Mouse (Mus musculus) cerebellum, adult 9-10 months (tissue): ENCODE data around the gene Dusp28.
A peak's percentile ranks its signal among the peaks of the same experiment; 100 is the strongest.

Experiments
- DNase-seq: peaks from one replicate; pipeline ENCODE4 v3.0.0; 2022

Gene Dusp28

DNA sequence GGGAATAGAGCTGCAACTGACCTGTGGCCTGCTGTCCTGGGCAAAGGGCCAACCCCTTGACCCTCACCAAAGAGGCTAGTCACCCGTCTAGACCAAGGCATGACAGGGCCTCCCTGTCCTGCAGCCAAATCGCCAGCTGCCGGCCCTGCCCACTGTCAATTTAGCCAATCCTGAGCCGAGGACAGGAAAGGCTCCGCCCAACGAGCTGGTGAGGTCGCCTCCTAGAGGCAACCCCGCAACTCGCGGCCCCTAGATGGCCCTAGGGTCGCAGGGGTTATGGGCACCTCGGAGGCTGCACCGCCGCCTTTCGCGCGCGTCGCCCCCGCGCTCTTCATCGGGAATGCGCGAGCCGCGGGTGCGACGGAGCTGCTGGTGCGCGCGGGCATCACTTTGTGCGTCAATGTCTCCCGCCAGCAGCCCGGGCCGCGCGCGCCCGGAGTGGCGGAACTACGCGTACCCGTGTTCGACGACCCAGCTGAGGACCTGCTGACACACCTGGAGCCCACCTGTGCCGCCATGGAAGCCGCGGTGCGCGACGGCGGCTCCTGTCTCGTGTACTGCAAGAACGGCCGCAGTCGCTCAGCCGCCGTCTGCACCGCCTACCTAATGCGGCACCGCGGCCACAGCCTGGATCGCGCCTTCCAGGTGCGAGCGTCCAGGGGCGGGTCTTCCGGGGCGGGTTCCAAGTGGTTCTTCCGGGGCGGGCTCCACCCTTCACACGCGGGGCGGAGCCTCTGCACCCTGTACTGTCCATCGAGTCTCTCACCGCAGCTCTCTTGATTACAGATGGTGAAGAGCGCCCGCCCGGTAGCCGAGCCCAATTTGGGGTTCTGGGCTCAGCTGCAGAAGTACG is at the start of gene Dusp28:
Dusp28 (plus strand) TSS at position 203 of the 853 bp plus-strand sequence.
- DNase-seq = peak; percentile 92

DNA sequence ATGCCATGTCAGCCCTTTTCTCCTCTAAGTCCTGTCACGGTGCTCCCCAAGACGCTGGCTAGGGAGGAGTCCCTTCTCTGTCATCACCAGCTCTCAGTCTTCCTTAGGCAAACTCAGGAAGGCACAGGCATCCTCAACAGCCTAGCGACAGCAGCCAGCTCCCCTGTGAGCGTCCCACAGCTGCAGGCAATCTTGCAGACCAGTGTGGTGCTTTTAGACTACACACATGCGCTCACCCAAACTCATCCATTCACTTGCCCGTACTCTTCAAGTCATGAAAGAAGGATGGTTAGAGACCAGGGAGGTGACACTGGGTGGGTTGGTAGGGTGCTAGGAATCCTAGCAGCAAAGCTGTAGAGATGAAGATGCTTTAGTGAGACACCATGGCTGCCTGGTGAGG is 45.3 kb upstream of the Dusp28 start:
- no peak for DNase-seq

DNA sequence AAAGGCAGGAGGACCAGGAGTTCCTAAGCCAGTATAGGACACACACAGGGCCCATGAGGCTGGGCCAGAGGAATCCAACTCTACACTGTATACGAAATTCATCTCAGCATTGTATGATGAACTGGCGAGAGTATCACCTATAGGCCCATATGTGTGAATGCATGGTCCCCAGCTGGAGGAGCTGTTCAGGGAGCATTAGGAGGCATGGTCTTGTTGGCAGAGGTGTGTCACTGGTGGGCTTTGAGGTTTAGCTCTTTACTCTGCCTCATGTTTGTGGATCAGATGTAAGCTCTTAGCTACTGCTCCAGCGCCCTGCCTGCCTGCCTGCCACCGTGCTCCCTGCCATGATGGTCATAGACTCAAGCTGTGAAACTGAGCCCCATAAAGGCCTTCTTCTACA is 43.5 kb upstream of the Dusp28 start:
- DNase-seq = no peak

DNA sequence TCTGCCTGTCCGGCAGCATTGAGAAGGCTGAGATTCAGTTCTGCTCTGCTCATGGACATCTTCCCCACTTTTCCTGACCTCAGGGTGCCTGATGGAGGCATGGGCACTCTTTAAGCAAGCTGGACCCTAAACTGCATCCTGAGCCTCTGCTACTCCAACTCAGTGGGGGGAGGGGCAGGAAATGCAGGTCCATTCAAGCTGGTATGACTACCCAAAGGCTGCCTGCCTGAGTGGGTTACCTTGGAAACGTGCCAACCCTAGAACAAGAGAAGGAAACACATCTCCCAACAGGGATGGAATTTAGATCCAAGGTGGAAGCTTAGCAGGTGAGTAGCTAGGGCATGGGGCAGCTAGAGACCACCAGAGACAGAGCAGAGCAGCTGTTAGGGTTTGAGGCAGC is 40.6 kb upstream of the Dusp28 start:
- DNase-seq = no peak

DNA sequence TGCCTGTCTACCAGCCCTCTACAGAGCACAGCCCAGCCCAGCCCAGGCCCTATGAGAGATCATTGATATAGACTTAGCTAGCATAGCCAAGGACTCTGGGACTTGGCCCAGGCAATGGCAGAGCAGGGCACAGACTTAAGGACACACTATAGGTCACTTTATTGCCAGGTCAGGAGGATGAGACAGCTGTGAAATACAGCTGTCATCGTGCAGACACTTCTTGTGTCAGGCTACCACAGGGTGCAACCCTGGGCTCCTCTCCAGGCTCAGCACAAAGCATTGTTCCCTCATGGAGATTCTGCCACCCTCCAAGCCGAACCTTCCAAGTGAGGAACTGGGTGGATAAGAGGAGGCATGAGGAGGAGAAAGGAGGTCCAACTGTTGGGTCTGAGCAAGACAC is 36.8 kb upstream of the Dusp28 start:
- no peak for DNase-seq

DNA sequence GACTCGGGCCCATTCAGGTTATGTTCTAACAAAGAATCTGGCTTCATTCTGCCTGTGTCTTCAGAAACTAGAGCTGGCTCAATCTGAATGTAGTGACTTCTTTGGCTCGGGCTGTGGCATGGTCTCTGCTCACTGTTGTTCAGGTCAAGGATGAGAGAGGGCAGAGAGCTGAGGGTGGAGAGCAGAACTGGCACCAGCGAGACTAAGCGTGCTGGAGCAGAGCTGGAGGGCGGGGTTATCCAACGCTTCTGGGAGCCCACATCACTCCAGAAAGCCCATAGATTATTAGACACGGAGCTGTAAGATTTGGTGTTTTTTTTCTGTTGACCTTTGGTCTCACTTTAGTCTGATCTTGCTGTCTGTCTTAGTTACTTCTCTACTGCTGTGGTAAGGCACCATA is 34.1 kb upstream of the Dusp28 start:
- no peak for DNase-seq

DNA sequence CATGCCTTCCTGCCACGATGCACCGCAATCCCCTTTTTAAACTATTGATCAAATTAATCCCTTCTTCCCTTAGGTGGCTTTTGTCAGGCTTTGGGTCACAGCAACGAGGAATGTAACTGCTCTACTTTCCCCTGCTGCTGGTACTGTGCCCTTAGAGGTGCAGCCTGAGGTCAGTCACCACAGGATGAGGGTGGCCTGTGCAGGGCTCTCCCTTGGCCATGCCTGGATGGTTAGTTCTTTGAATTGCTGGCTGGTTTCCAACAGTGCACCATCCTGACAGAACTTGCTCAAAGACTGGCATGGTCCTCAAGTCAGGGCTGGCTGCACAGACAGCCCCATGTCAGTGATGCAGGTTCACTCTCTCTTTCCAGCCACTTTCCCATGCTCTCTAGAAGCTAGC is 32.8 kb upstream of the Dusp28 start:
- DNase-seq = no peak

DNA sequence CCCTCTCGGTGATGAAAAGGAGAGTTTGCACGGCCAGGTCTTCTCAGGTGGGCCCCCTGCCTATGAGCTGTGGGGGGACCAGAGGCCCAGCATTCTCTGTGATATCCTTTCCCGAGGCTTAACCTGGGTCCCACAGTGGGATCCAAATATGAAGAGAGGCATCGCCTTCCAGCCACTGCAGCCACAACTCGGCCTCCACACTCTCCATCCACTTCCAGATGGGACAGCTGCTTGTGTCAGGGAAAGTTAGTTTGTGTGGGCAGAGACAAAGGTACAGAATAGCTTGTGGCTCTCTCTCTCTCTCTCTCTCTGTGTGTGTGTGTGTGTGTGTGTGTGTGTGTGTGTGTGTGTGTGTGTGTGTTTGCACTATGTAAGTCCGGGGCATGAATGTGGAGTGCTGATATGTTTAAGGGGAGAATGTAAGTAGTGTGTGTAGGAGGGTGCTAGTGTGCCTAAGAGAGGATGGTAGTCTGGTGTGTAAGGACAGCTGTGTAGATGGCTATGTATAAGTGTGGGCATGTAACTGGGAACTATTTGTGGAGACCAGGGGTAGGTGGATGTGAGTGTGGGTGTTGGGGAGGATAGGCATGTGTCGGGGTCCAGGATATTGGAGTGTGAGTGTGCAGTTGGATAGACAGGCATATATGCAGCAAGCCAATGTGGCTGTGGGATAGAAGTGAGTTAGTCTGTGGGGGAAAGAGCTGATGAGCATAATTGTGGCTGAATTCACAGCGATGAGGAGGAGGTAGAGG is 31.2 kb upstream of the Dusp28 start:
- DNase-seq = no peak

DNA sequence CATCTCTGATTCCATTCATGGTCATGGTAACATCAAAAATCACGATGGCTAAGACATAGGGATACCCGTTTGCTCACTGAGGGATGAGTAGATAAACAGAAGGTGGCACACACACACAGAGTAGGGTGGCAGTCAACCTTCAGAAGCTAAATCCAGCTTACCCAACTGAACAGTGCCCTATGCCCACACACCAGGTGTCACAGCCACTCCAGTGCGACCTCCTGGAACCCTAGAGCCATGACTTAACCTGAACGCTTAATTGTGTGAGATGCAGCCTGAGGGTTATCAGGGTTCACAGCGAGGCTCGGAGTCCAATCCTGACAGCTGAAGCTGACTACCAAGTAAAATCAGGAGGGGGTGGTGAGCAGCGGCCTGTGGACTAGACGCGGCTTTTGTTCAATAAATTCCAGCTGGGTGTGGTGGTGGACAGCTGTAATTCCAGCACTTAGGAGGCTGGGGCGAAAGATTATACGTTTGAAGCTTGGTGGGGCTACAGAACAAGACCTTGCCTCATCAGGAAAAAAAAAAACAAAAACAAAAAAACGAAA is 29.3 kb upstream of the Dusp28 start:
- no peak for DNase-seq

DNA sequence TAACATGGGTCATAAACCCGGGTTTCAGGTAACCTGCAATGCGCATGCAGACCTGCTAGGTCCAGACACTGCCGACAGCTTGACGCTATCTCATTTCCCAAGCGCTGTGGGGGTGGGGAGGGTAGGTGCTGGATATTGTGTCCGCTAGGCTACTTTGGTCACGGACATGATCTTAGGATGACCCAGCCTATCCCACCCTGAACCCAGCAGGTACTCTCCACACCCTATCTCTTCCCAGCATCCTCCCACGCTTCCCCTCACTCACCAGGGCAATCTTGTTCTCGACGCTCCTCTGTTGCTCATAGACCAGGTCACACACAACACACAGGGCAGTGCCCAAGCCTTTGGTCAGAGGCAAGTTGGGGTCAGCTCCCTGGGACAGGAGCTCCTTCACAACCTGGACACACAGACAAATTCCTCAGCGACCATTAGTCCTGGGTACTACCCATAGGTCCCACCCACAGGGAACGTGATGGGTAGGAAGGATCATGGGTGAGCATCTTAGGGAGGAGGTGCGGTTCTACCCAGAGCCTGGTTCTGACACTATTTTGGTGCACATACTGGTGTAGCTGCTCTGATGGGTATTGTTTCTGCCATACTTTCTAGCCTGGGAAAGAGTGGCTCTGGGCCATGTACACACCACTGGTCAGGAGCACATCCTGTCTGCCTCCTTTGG is 28.6 kb upstream of the Dusp28 start:
- DNase-seq = peak; percentile 63

DNA sequence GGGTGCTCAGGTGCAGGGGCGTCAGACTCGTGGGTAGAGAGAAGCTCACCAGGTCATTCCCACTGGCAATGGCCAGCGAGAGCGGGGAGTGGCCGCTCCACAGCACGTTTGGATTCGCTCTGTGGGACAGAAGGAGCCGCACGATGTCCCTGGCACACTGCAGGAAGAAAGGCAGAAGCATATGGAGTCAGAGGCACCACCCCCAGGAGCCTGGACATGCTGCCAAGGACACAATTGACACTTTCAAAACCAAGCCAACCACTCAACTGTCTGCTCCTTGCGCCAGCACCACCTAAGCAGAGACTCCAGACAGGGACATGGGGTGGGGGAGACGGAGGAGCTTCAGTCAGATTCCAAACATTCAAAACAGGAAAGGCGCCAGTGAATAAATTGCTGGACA is 27.5 kb upstream of the Dusp28 start:
- peak; percentile 98 for DNase-seq

DNA sequence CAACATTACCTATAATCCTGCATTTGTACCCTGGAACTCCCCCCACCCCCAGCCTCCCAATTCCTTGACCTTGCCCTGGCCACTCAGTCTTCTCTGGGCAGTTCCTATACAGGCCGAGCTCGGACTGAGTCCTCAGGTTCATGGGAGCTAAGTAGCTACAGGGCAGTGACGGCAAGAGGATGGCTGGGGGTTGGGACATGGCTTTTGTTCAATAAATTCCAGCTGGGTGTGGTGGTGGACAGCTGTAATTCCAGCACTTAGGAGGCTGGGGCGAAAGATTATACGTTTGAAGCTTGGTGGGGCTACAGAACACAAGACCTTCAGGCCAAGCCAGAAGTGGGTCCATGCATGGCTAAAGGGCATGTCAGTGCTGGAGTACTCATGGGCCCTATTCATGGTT is 26.7 kb upstream of the Dusp28 start:
- DNase-seq = no peak

DNA sequence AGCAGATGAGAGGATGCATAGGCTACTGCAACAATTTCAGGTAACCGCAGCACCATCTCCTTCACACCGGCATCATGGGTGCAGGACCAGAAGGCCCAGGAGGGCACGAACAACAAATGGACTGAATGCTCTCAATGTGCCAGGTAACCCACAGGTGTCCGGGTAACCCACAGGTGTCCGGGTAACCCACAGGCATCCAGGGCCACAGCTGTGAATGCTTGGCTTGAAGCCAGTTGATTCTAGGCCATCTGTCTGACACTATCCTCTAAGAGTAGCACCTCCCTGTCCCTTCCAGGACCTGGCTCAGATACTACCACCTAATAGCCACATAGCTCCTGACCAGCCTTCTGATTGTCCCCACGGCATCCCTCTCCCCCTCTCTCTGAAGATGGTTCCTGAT is 24.8 kb upstream of the Dusp28 start:
- DNase-seq = peak; percentile 73

DNA sequence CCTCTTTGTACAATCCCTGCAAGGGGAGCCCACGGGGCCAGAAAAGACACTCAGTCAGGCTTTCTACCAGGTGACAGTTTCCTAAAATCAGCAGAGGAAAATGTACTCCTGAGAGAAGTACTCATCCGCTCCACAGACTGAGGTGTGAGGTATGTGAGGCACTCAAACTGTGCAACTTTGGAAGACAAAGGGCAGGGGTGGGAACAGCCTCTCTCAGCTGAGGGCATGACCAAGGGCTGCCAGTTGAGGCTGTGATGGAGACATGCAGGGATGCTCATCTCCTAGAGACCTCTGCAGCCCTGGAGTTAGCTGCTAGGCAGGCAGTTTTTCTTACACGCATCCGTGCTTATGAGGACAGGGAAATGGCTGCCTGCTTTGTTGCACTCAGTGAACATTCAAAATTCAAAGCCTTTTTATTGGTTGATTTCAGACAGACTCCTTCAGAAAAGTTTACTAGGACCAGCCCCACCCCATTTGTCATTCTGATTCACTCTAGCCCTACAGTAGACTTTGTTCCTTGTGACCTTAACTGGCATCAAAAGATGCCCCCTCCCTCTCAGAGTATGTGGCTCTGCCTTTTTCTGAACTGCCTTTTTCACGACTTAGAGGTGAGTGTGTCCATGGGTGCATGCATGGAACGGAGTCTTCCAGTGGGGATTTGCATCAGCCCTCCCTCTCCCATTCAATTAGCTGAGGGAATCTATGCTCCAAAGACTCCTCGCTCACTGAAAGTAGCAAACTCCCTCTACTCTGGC is 17.7 kb upstream of the Dusp28 start:
- DNase-seq = no peak

DNA sequence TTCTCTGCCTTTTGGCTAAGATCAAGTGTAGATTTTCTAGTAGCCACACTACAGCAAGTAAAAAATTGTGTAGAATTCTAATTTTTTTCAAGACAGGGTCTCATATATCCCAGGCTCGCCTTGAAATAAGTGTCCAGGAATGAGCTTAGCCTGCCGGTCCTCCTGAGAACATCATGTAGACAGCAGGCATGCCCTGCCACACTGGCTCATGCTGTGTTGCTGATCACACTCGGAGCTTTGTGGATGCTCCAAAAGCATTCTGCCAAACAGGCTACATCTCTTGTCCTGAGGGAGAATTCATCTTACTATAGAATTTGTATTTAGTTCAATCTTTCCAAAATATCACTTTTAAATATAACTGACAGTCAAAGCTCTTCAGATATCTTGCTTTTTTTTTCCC is 14.0 kb upstream of the Dusp28 start:
- peak; percentile 51 for DNase-seq

DNA sequence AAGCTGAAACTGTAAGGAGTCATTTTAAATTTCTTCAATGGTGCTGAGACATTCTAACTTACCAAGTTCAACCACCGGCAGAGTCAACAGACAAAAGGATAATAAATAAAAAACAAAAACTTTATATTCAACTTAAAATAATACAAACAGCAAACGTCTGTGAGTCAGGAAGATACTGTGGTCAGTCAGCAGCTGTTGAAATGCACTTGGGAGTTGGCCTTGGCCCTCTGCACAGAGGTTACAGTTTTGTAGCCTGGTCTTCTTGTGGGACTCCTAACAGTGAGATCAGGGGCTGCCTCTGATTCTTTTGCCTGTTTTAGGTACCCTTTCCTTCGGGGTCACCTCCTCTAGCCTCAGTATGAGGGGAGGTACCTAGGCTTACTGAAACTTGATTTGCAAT is 12.9 kb upstream of the Dusp28 start:
- DNase-seq = no peak

DNA sequence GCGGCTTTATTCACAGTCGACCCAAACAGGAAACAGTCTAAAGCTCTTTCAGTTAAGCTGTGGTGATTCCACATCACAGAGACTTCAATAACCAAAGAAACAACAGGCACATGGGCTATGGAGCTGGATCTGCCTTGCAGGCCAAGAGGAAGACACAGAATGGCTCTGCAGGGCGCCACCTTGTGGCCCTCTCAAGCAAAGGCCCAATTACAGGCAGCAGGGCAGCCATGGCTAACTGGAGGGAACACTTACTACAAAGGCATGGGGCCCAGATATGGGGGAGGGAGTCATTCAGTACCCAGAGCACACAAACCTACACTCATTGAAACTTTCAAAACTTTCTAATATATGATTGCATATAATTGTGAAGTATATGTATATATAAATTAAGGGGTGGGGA is 11.7 kb upstream of the Dusp28 start:
- DNase-seq = peak; percentile 92

DNA sequence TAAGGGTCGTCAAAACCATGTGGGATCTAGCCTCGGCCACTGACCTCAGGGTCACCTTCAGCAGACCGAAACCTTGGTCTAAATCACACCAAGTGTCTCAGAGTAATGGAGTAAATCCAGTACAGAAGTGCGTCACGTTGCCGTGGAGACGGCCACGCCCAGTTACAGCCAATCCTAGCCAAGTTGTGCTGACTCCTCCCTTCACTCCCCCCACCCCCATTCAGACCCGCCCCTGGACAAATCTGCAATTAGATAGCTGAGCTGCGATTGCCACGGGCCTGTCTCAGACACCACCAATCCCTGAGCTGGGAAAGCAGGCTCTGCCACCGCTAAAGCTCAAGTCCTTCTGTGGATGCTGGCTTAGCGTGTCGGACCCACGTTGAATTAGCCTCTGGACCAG is 4.0 kb upstream of the Dusp28 start, which contains the start of gene Ankmy1:
Ankmy1 (minus strand) TSS at position 121 of the 400 bp plus-strand sequence.
- no peak for DNase-seq

DNA sequence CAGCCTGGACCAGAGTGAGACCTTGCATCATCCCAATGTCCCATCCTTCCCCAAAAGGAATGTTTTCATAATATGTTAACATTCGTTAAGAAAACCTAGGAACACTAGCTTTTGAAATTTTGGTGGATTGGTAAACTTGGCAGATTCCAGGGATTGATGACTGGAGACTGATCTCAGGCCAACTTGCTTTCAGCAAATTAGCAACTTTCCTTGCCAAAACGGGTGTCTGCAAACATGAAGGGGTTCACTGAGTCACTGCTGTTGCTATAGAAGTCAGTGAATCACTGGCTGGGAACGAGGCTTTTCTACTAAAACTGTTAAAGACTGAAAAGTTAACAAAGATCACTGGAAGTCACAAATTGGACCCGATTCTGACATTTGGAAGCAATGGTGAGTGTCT is 3.2 kb upstream of the Dusp28 start:
- DNase-seq = no peak

DNA sequence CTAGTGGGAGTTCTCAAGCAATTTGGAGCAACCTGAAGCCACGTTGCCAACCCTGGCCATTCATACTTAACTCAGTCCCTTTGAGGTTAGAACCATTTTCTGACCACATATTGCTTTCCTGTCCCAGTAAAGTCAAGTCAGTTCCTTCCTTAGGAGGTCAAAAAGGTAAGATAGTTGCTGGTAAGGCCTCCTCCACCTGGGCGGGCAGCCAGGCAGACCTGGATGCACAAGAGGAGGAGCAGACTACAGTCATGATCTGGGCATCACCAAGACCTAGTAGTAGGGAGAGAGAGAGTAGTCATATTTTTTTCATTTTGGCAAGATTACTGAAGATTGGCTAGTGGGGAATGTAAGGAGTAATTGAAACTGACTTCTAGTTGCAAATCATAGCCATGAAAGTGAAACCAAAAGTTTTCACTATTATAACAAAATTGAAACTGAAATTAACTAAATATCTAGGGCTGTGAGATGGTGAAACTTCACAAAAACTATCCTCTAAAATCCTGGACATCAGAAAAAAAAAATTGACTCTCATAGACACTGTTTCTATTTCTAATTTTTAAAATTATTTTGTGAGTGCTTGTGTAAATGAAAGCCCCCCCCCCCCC is 974 bp upstream of the Dusp28 start:
- DNase-seq = peak; percentile 56

DNA sequence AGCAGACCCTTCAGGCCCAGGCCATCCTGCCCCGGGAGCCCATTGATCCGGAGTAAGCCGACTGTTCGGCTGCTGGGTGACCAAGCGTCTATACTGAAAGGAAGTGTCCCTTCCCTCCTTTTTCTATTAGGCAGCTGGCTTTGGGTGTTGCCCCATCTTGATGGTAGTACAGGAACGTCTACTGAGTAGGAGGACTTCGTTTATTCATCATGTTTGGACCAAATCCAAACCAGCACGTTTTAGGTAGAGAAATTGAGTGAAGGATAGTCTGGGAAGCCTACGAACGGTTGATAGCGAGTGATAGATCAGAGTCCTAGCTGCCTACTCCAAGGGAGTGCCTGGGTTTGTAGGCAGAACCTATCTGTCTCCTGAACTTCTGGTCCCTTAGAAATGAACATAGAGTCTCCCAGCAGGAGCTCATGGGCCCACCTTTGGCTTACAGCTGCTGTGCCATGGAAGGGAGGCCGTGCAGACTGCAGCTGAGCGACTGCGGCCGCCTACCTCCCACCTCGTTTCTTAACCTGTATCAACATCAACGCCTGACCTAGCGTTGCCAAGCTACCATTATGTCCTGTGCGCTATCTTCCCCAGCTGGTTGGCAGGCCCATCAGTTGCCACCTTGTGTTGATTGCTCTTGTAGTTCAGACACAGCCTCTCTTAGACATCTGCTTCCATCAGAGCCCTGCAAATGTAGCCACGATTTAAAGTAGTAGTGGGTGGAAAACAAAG is 1.0 kb downstream of the Dusp28 start:
- peak; percentile 58 for DNase-seq
